Mouse (Mus musculus) liver, embryonic 11.5 days (tissue): ENCODE data around the gene Rerg. TPM values are rescaled to one million over a fixed set of nuclear protein-coding genes. Genes with fewer than 3 reads are reported as not detected.

Source experiments
- ATAC-seq: fragments of 200-750 bp; cut with Nextera tagmentation; replicated peaks from 2 replicates; pipeline ENCODE4 v1.8.0; 2017; ENCODE audit warnings: moderate number of reproducible peaks, mild to moderate bottlenecking, moderate TSS enrichment, moderate library complexity; ENCODE audit not compliant: low FRiP score
- DNase-seq: peaks from one replicate; pipeline ENCODE4 v3.0.0-alpha.2; 2017; ENCODE audit warnings: low spot score
- H3K27ac ChIP-seq: fragments of 300-500 bp; sonication (generic); 2 replicates; pipeline ENCODE4 v1.5.1; 2014; ENCODE audit warnings: mild to moderate bottlenecking, low read depth, low read length, control low read depth
- H3K27me3 ChIP-seq: fragments of 300-500 bp; sonication (generic); replicated peaks from 2 replicates; pipeline ENCODE4 v1.6.1; 2014; ENCODE audit warnings: low read length, mixed read lengths; ENCODE audit not compliant: control insufficient read depth, insufficient read depth
- H3K36me3 ChIP-seq: fragments of 300-500 bp; sonication (generic); 2 replicates; pipeline ENCODE4 v1.6.1; 2014; ENCODE audit warnings: mild to moderate bottlenecking, low read length, moderate library complexity, mixed read lengths; ENCODE audit not compliant: control insufficient read depth, insufficient read depth
- H3K4me1 ChIP-seq: fragments of 300-500 bp; sonication (generic); replicated peaks from 2 replicates; pipeline ENCODE4 v1.6.1; 2014; ENCODE audit warnings: low read length, mixed read lengths; ENCODE audit not compliant: control insufficient read depth, insufficient read depth
- H3K4me2 ChIP-seq: fragments of 300-500 bp; sonication (generic); 2 replicates; pipeline ENCODE4 v1.6.1; 2014; ENCODE audit warnings: mild to moderate bottlenecking, control low read depth, moderate library complexity
- H3K4me3 ChIP-seq: fragments of 300-500 bp; sonication (generic); 2 replicates; pipeline ENCODE4 v1.5.1; 2014; ENCODE audit warnings: low read depth, low read length, control low read depth
- H3K9ac ChIP-seq: fragments of 300-500 bp; sonication (generic); 2 replicates; pipeline ENCODE4 v1.6.1; 2014; ENCODE audit warnings: low read depth, low read length, control low read depth
- H3K9me3 ChIP-seq: fragments of 300-500 bp; sonication (generic); 2 replicates; pipeline ENCODE4 v1.6.1; 2016; ENCODE audit warnings: low read length, inconsistent platforms, mixed read lengths; ENCODE audit not compliant: control insufficient read depth
- WGBS: fragments of 180-500 bp; shearing (Covaris S2); extraction: QIAGEN DNeasy Blood & Tissue Kit; methylation state at CpG from one replicate; pipeline ENCODE4 v1.1.7; 2014; 5-methylcytosine and 5-hydroxymethylcytosine counted together
- polyA plus RNA-seq: library from polyadenylated mRNA; unstranded; fragments of >200 nt; fragmentation: Nextera tagmentation; extraction: Ambion mirVana; gene quantifications from 2 replicates; pipeline ENCODE4 v1.2.1, GENCODE M21; 2014

The Rerg gene
- polyA plus RNA-seq, 1 experiment from 2014 or later = 3.4 TPM

- DNase-seq (no peak), ATAC-seq (no peak)
- H3K9ac ChIP-seq = no peak overlapping the region
- no peaks in the 10 kb centered on the region for H3K9me3 ChIP-seq
- no peaks in the 10 kb centered on the region for H3K36me3 ChIP-seq
- H3K27me3 ChIP-seq = no peaks in the 10 kb centered on the region
- H3K4me2 ChIP-seq = no peak overlapping the region
- no peaks in the 10 kb centered on the region; the same call in 1 of the 2 replicates for H3K4me1 ChIP-seq
- WGBS = 38% methylated on average over 11 of the region's 11 CpGs
- no peak overlapping the region for H3K4me3 ChIP-seq
- H3K27ac ChIP-seq = 0 out of 2 replicates have a peak overlapping the region, but pooled peaks have one; percentile 8
Measured at GRCm38 (mm10) chr6:137156437-137157219, 13.7 kb downstream of the Rerg start.

- Histone ChIP-seq H3K4me3 (no peak overlapping the region), H3K9ac (no peak overlapping the region), H3K9me3 (no peaks in the 10 kb centered on the region), H3K27ac (no peak overlapping the region), H3K4me1 (no peaks in the 10 kb centered on the region; the same call in 1 of the 2 replicates), H3K4me2 (no peak overlapping the region), H3K36me3 (no peaks in the 10 kb centered on the region), H3K27me3 (no peaks in the 10 kb centered on the region)
- ATAC-seq = no peak
- 70% methylated on average over 26 of the region's 26 CpGs for WGBS
- DNase-seq = no peak
Measured at GRCm38 (mm10) chr6:137155196-137156137, 14.8 kb downstream of the Rerg start.

- WGBS = 84% methylated on average over 14 of the region's 14 CpGs
- DNase-seq = no peak
- Histone ChIP-seq H3K27ac (no peak overlapping the region), H3K36me3 (no peaks in the 10 kb centered on the region), H3K9me3 (no peaks in the 10 kb centered on the region), H3K4me2 (no peak overlapping the region), H3K4me1 (no peaks in the 10 kb centered on the region; the same call in 1 of the 2 replicates), H3K27me3 (no peaks in the 10 kb centered on the region), H3K9ac (no peak overlapping the region), H3K4me3 (no peak overlapping the region)
- ATAC-seq = no peak
Measured at GRCm38 (mm10) chr6:137153021-137153420, 17.3 kb downstream of the Rerg start.

GRCm38 (mm10) chr6:137151015-137151414 is 19.3 kb downstream of the Rerg start:
- no peak overlapping the region for H3K4me3 ChIP-seq
- H3K27me3 ChIP-seq = no peaks in the 10 kb centered on the region
- no peak overlapping the region for H3K9ac ChIP-seq
- H3K27ac ChIP-seq = no peak overlapping the region
- DNase-seq (no peak), ATAC-seq (no peak)
- no peak overlapping the region for H3K4me2 ChIP-seq
- no peaks in the 10 kb centered on the region for H3K36me3 ChIP-seq
- no peaks in the 10 kb centered on the region for H3K9me3 ChIP-seq
- no peaks in the 10 kb centered on the region for H3K4me1 ChIP-seq
- 66% methylated on average over 2 of the region's 2 CpGs for WGBS

DNA sequence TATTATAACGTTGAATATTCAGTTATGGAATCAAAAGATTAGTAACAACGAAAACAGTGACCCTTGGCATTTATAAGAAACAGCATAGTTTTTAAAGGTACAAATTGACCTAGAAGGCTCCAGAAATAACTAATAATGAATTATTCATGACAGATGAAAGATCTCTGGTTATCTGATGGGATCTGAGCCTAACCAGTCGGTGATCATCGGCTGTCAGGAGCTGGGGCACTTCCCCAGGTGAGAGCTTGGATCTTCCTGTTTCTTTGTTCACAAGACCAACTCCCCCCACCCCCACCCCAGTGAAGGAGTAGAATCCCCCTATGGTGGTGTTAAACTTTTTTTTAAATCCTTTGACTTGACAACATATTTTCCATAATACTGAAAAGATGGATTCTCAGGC is 20.5 kb downstream of the Rerg start:
- ATAC-seq = no peak
- WGBS = 74% methylated on average over 4 of the region's 4 CpGs
- H3K4me3 ChIP-seq = no peak overlapping the region

DNA sequence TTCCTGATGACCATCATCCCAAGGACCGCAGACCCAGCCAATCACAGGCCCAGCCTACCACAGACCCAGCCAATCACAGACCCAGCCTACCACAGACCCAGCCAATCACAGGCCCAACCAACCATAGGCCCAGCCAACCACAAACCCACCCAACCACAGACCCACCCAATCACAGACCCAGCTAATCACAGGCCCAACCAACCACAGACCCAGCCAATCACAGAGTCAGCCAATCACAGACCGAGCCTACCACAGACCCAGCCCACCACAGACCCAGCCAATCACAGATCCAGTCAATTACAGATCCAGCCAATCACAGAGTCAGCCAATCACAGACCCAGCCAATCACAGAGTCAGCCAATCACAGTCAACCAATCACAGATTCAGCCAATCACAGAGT is 23.4 kb downstream of the Rerg start:
- no peak overlapping the region for H3K4me3 ChIP-seq
- DNase-seq = no peak
- 84% methylated on average over 2 of the region's 2 CpGs for WGBS
- H3K9ac ChIP-seq = no peak overlapping the region
- no peak overlapping the region for H3K4me2 ChIP-seq
- H3K9me3 ChIP-seq = no peaks in the 10 kb centered on the region
- no peaks in the 10 kb centered on the region for H3K36me3 ChIP-seq
- no peaks in the 10 kb centered on the region; the same call in 1 of the 2 replicates for H3K4me1 ChIP-seq
- no peak for ATAC-seq
- no peak overlapping the region for H3K27ac ChIP-seq
- no peaks in the 10 kb centered on the region for H3K27me3 ChIP-seq

More for the DNA sequence above, 20.5 kb downstream of the Rerg start:
- Histone ChIP-seq H3K4me2 (no peak overlapping the region), H3K36me3 (no peaks in the 10 kb centered on the region), H3K27ac (no peak overlapping the region), H3K27me3 (no peaks in the 10 kb centered on the region), H3K9me3 (no peaks in the 10 kb centered on the region), H3K9ac (no peak overlapping the region), H3K4me1 (no peaks in the 10 kb centered on the region; the same call in 1 of the 2 replicates)
- DNase-seq = no peak

- Histone ChIP-seq H3K27ac (0 out of 2 replicates have a peak overlapping the region, but pooled peaks have one; percentile 19), H3K9me3 (no peaks in the 10 kb centered on the region), H3K4me1 (peaks cover 2% of the 10 kb centered on the region), H3K27me3 (no peaks in the 10 kb centered on the region), H3K4me3 (no peak overlapping the region), H3K9ac (no peak overlapping the region), H3K4me2 (no peak overlapping the region), H3K36me3 (no peaks in the 10 kb centered on the region)
- DNase-seq = no peak
- ATAC-seq = no peak
- 78% methylated on average over 11 of the region's 11 CpGs for WGBS
Measured at GRCm38 (mm10) chr6:137145611-137146010, 24.7 kb downstream of the Rerg start.

- no peaks in the 10 kb centered on the region for H3K9me3 ChIP-seq
- no peak overlapping the region for H3K4me3 ChIP-seq
- no peak overlapping the region for H3K9ac ChIP-seq
- DNase-seq (no peak), ATAC-seq (peak; percentile 24; the same call in 1 of the 2 replicates)
- H3K4me1 ChIP-seq = peaks cover 2% of the 10 kb centered on the region
- no peak overlapping the region for H3K4me2 ChIP-seq
- no peaks in the 10 kb centered on the region for H3K27me3 ChIP-seq
- 0 out of 2 replicates have a peak overlapping the region, but pooled peaks have one; percentile 19 for H3K27ac ChIP-seq
- H3K36me3 ChIP-seq = no peaks in the 10 kb centered on the region
- 42% methylated on average over 11 of the region's 11 CpGs for WGBS
Measured at GRCm38 (mm10) chr6:137144958-137145535, 25.2 kb downstream of the Rerg start.
